Mouse (Mus musculus): ENCODE measurements around the gene Tlr3.

The Tlr3 gene

GRCm38 (mm10) chr8:45355809-45356208, 55.1 kb downstream of the Tlr3 start:
- no peak for DNase-seq (ENCODE audit: low spot score in 2 of 2)

Measured in spleen, postnatal 36 days (tissue).